8 mouse cellular contexts compared by ENCODE assay signal in genomic region chr6:148354151-148354508, GRCm38 (mm10).
DNase-seq lines count a peak whose midpoint lies in the region; ATAC-seq lines count a peak whose summit lies in the region.

No protein-coding gene starts in this region.

- peaks cover 9% of the 10 kb centered on the region; the same call in 1 of the 2 replicates for H3K36me3 ChIP-seq in lung, embryonic 16.5 days (ENCODE audit: control insufficient read depth, insufficient read depth, low read length)
- H3K36me3 ChIP-seq in forebrain, embryonic 14.5 days (ENCODE audit: control insufficient read depth, insufficient read depth, low read length) = peaks cover 5% of the 10 kb centered on the region; the same call in 1 of the 2 replicates
- no peaks in the 10 kb centered on the region; the same call in 1 of the 2 replicates for H3K36me3 ChIP-seq in liver, embryonic 11.5 days (ENCODE audit: control insufficient read depth, insufficient read depth, low read length)
- no peaks in the 10 kb centered on the region; the same call in 1 of the 2 replicates for H3K36me3 ChIP-seq in stomach, embryonic 14.5 days (ENCODE audit: control insufficient read depth, insufficient read depth, low read length)

- H3K4me1 ChIP-seq in lung, embryonic 16.5 days (replicated peaks; ENCODE audit: control insufficient read depth, insufficient read depth, low read length) = peaks cover 4% of the 10 kb centered on the region; the same call in 1 of the 2 replicates
- H3K4me1 ChIP-seq in forebrain, embryonic 14.5 days (ENCODE audit: control insufficient read depth, insufficient read depth, low read length) = no peaks in the 10 kb centered on the region
- H3K4me1 ChIP-seq in liver, embryonic 11.5 days (replicated peaks; ENCODE audit: control insufficient read depth, insufficient read depth, low read length) = no peaks in the 10 kb centered on the region
- no peaks in the 10 kb centered on the region for H3K4me1 ChIP-seq in stomach, embryonic 14.5 days (ENCODE audit: control insufficient read depth, insufficient read depth, low read length)

- H3K4me3 ChIP-seq in lung, embryonic 16.5 days (ENCODE audit: low read length) = peak overlapping the region; percentile 57
- H3K4me3 ChIP-seq in forebrain, embryonic 14.5 days (ENCODE audit: low read depth, low read length) = peak overlapping the region; percentile 34; the same call in 1 of the 2 replicates
- peak overlapping the region; percentile 59 for H3K4me3 ChIP-seq in liver, embryonic 11.5 days (ENCODE audit: low read depth, low read length)
- peak overlapping the region; percentile 40; the same call in 1 of the 2 replicates for H3K4me3 ChIP-seq in stomach, embryonic 14.5 days (ENCODE audit: low read depth, low read length)

- ATAC-seq in lung, embryonic 16.5 days (ENCODE audit: low read depth) = no peak; the same call in 1 of the 2 replicates
- ATAC-seq in forebrain, embryonic 14.5 days = peak; percentile 22
- peak; percentile 44 for ATAC-seq in liver, embryonic 11.5 days (replicated peaks; ENCODE audit: low FRiP score)
- ATAC-seq in stomach, embryonic 14.5 days (ENCODE audit: insufficient number of reproducible peaks, insufficient read depth, low FRiP score, low read depth) = peak; percentile 20; the same call in 1 of the 2 replicates

- no peak overlapping the region for H3K9ac ChIP-seq in lung, embryonic 16.5 days (ENCODE audit: low read length)
- H3K9ac ChIP-seq in forebrain, embryonic 14.5 days (ENCODE audit: low read length) = no peak overlapping the region
- H3K9ac ChIP-seq in liver, embryonic 11.5 days (ENCODE audit: low read depth, low read length) = no peak overlapping the region
- no peak overlapping the region for H3K9ac ChIP-seq in stomach, embryonic 14.5 days (replicated peaks; ENCODE audit: low read depth, low read length)

- H3K27ac ChIP-seq in lung, embryonic 16.5 days (ENCODE audit: low read length) = no peak overlapping the region
- H3K27ac ChIP-seq in forebrain, embryonic 14.5 days (ENCODE audit: low read depth, low read length) = no peak overlapping the region
- no peak overlapping the region for H3K27ac ChIP-seq in liver, embryonic 11.5 days (ENCODE audit: low read depth, low read length)
- no peak overlapping the region for H3K27ac ChIP-seq in stomach, embryonic 14.5 days (ENCODE audit: low read length)

- H3K9me3 ChIP-seq in lung, embryonic 16.5 days (ENCODE audit: control insufficient read depth, low read length) = peaks cover 6% of the 10 kb centered on the region; the same call in 1 of the 2 replicates
- no peaks in the 10 kb centered on the region for H3K9me3 ChIP-seq in forebrain, embryonic 14.5 days (replicated peaks; ENCODE audit: control insufficient read depth, low read length)
- H3K9me3 ChIP-seq in liver, embryonic 11.5 days (ENCODE audit: control insufficient read depth, low read length) = peaks cover 4% of the 10 kb centered on the region; the same call in 1 of the 2 replicates
- no peaks in the 10 kb centered on the region; the same call in 1 of the 2 replicates for H3K9me3 ChIP-seq in stomach, embryonic 14.5 days (ENCODE audit: control insufficient read depth, low read depth, low read length)

- no peaks in the 10 kb centered on the region for H3K27me3 ChIP-seq in lung, embryonic 16.5 days (ENCODE audit: control insufficient read depth, insufficient read depth, low read depth, low read length)
- no peaks in the 10 kb centered on the region for H3K27me3 ChIP-seq in forebrain, embryonic 14.5 days (replicated peaks; ENCODE audit: control insufficient read depth, insufficient read depth, low read length)
- H3K27me3 ChIP-seq in liver, embryonic 11.5 days (replicated peaks; ENCODE audit: control insufficient read depth, insufficient read depth, low read length) = no peaks in the 10 kb centered on the region
- H3K27me3 ChIP-seq in stomach, embryonic 14.5 days (ENCODE audit: control insufficient read depth, insufficient read depth, low read length) = no peaks in the 10 kb centered on the region

- 85% methylated on average over 16 of the region's 16 CpGs for WGBS in lung, embryonic 16.5 days
- WGBS in forebrain, embryonic 14.5 days = 89% methylated on average over 16 of the region's 16 CpGs
- WGBS in liver, embryonic 11.5 days = 69% methylated on average over 16 of the region's 16 CpGs
- 82% methylated on average over 16 of the region's 16 CpGs for WGBS in stomach, embryonic 14.5 days

- DNase-seq in lung, postnatal 36 days = no peak
- no peak for DNase-seq in forebrain, embryonic 14.5 days (ENCODE audit: low spot score)
- DNase-seq in liver, embryonic 11.5 days (ENCODE audit: low spot score) = no peak
- no peak for DNase-seq in left cerebral cortex, adult 9 months (ENCODE audit: low spot score in 2 of 2)
- no peak for DNase-seq in gastrocnemius, postnatal 14 days
- DNase-seq in left cerebral cortex, postnatal 25 days (ENCODE audit: low spot score in 2 of 2) = no peak

- H3K4me2 ChIP-seq in lung, embryonic 16.5 days (ENCODE audit: low read depth, low read length) = peak overlapping the region; percentile 68
- H3K4me2 ChIP-seq in forebrain, embryonic 14.5 days (ENCODE audit: low read length) = peak overlapping the region; percentile 47
- H3K4me2 ChIP-seq in liver, embryonic 11.5 days = peak overlapping the region; percentile 72
- peak overlapping the region; percentile 52; the same call in 1 of the 2 replicates for H3K4me2 ChIP-seq in stomach, embryonic 14.5 days (replicated peaks; ENCODE audit: low read depth, low read length)

- intact Hi-C loops in gastrocnemius, postnatal 14 days (cut with DNase I; ENCODE audit: low total_unique reads) = no loop called here
- intact Hi-C loops in left cerebral cortex, postnatal 25 days (cut with DNase I) = no loop called here
